Mouse (Mus musculus): Measurements from ENCODE around the gene Evpl.

- TF ChIP-seq CTCF (IDR thresholded peaks at IDR 0.05; ENCODE audit: low read depth) (no peak), EP300 (optimal IDR thresholded peaks at IDR 0.05) (no peak)
These were observed 21.3 kb downstream of the Evpl start for GRCm38 (mm10) chr11:116216549-116216948.
